Mouse (Mus musculus): Measurements from ENCODE around the gene Doc2g. TPM values are rescaled to one million over a fixed set of nuclear protein-coding genes. Genes with fewer than 3 reads are reported as not detected.
"Not testable (repeated sequence)": the region's sequence is repeated elsewhere in the genome, so short reads cannot be mapped to it uniquely, and the experiment has no call there.

Doc2g gene
- polyA plus RNA-seq (2015; fragmentation: Nextera tagmentation; extraction: Ambion mirVana), result 84.9 and 90.6 TPM in 2 replicates

DNA sequence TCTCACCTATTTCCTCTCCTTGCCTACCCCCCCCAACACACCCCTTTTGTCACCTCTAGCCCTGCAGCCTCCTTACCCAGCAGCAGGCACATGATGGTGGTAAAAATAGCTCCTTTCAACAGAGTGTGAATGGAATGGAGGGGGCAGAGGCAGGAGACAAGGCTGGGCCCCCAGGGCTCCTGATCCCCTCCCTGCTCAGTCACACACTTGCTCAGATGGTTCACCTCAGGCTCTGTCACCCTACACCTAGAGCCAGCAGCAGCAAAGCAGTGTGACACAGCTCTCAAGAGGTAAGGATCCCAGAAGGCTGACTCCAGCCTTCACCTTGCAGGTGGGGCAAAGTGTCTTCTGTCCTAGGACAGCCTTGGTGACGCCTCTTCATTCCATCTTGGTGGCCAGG, at the start of gene Doc2g:
Doc2g (plus strand) TSS at position 202 of the 400 bp plus-strand sequence.
- Histone ChIP-seq H3K27ac (ENCODE audit: low read length) (peak within 1 kb of the TSS; percentile 99), H3K4me2 (ENCODE audit: low read depth, low read length) (peak within 1 kb of the TSS; percentile 65), H3K9ac (ENCODE audit: low read length) (peak within 1 kb of the TSS; percentile 78), H3K4me3 (ENCODE audit: low read length) (peak within 1 kb of the TSS; percentile 40), H3K9me3 (replicated peaks; ENCODE audit: control insufficient read depth, low read length) (no peaks in the 10 kb centered on the region), H3K36me3 (ENCODE audit: control insufficient read depth, insufficient read depth) (peaks cover 20% of the 10 kb centered on the region), H3K27me3 (ENCODE audit: control insufficient read depth, insufficient read depth, low read length) (no peaks in the 10 kb centered on the region), H3K4me1 (ENCODE audit: control insufficient read depth, insufficient read depth, low read length) (peaks cover 51% of the 10 kb centered on the region)
- peak; percentile 45 for ATAC-seq (replicated peaks; ENCODE audit: extremely low read depth, insufficient read depth, low FRiP score)
- WGBS, result 53% methylated on average over 1 of the region's 1 CpGs

- no peak for ATAC-seq (replicated peaks; ENCODE audit: extremely low read depth, insufficient read depth, low FRiP score)
- no peak overlapping the region for H3K9ac ChIP-seq (ENCODE audit: low read length)
- H3K27me3 ChIP-seq (ENCODE audit: control insufficient read depth, insufficient read depth, low read length), result no peaks in the 10 kb centered on the region
- no peak overlapping the region for H3K4me3 ChIP-seq (ENCODE audit: low read length)
- no peaks in the 10 kb centered on the region for H3K36me3 ChIP-seq (ENCODE audit: control insufficient read depth, insufficient read depth)
- H3K4me1 ChIP-seq (ENCODE audit: control insufficient read depth, insufficient read depth, low read length), result 0 out of 2 replicates have a peak, but pooled peaks cover 3% of the 10 kb centered on the region
- H3K27ac ChIP-seq (ENCODE audit: low read length), result no peak overlapping the region
- H3K4me2 ChIP-seq (ENCODE audit: low read depth, low read length), result no peak overlapping the region
- no peaks in the 10 kb centered on the region for H3K9me3 ChIP-seq (replicated peaks; ENCODE audit: control insufficient read depth, low read length)
- WGBS, result 81% methylated on average over 3 of the region's 3 CpGs
Measured at GRCm38 (mm10) chr19:3955033-3955432, 48.1 kb upstream of the Doc2g start.

- no peaks in the 10 kb centered on the region for H3K27me3 ChIP-seq (ENCODE audit: control insufficient read depth, insufficient read depth, low read length)
- no peaks in the 10 kb centered on the region for H3K36me3 ChIP-seq (ENCODE audit: control insufficient read depth, insufficient read depth)
- no peak for ATAC-seq (replicated peaks; ENCODE audit: extremely low read depth, insufficient read depth, low FRiP score)
- H3K9me3 ChIP-seq (replicated peaks; ENCODE audit: control insufficient read depth, low read length), result no peaks in the 10 kb centered on the region
- no peak overlapping the region for H3K4me2 ChIP-seq (ENCODE audit: low read depth, low read length)
- 23% methylated on average over 4 of the region's 4 CpGs for WGBS
- 0 out of 2 replicates have a peak, but pooled peaks cover 3% of the 10 kb centered on the region for H3K4me1 ChIP-seq (ENCODE audit: control insufficient read depth, insufficient read depth, low read length)
- no peak overlapping the region for H3K4me3 ChIP-seq (ENCODE audit: low read length)
- no peak overlapping the region for H3K27ac ChIP-seq (ENCODE audit: low read length)
- no peak overlapping the region for H3K9ac ChIP-seq (ENCODE audit: low read length)
Measured at GRCm38 (mm10) chr19:3955804-3956203, 47.3 kb upstream of the Doc2g start.

DNA sequence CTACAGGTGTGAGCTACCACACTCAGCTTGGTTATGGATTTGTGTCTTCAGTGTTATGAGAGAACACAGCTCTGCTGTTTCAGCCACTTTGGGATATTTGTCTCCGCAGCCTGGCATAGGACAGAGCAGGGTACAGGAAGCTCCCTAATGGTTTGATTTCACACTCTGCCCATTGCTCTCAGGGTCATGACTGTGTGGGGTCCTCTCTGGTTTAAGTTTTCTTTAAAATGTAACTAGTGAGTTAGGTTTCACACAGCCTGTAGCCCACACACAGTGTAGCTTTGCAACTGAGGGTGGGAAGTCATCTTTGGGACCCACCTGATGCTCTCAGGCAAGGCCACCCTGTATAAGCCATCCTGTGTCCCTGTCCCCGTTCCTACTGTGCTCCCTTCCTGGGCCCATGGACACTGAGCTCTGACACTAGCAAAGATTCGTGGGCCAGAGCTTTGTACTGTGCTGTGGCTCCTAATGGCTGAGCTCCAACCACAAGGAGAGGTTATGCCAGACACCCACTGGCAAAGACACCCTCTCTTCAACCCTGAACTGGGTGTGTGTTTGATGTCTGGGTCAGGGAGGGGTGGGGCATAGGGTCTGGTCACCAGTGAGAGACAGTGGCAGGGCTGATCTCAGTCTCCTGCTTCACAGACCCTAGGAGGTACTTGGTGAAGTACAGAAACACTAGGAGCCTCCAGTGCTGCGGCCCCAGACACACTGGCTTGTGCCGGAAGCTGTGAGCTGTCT, 45.6 kb upstream of the Doc2g start:
- 77% methylated on average over 5 of the region's 5 CpGs for WGBS
- H3K36me3 ChIP-seq (ENCODE audit: control insufficient read depth, insufficient read depth); H3K9me3 ChIP-seq (replicated peaks; ENCODE audit: control insufficient read depth, low read length); H3K27ac ChIP-seq (ENCODE audit: low read length); H3K4me1 ChIP-seq (ENCODE audit: control insufficient read depth, insufficient read depth, low read length); H3K4me2 ChIP-seq (ENCODE audit: low read depth, low read length); H3K27me3 ChIP-seq (ENCODE audit: control insufficient read depth, insufficient read depth, low read length); H3K9ac ChIP-seq (ENCODE audit: low read length); ATAC-seq (replicated peaks; ENCODE audit: extremely low read depth, insufficient read depth, low FRiP score); H3K4me3 ChIP-seq (ENCODE audit: low read length): not testable (repeated sequence)

- ATAC-seq (replicated peaks; ENCODE audit: extremely low read depth, insufficient read depth, low FRiP score), result no peak; the same call in 1 of the 2 replicates
- no peak within 1 kb of the TSS for H3K4me2 ChIP-seq (ENCODE audit: low read depth, low read length)
- H3K27ac ChIP-seq (ENCODE audit: low read length), result no peak within 1 kb of the TSS
- no peak within 1 kb of the TSS for H3K9ac ChIP-seq (ENCODE audit: low read length)
- no peak within 1 kb of the TSS for H3K4me3 ChIP-seq (ENCODE audit: low read length)
- 0 out of 2 replicates have a peak, but pooled peaks cover 3% of the 10 kb centered on the region for H3K4me1 ChIP-seq (ENCODE audit: control insufficient read depth, insufficient read depth, low read length)
- no peaks in the 10 kb centered on the region for H3K27me3 ChIP-seq (ENCODE audit: control insufficient read depth, insufficient read depth, low read length)
- H3K36me3 ChIP-seq (ENCODE audit: control insufficient read depth, insufficient read depth), result no peaks in the 10 kb centered on the region
- no peaks in the 10 kb centered on the region for H3K9me3 ChIP-seq (replicated peaks; ENCODE audit: control insufficient read depth, low read length)
- WGBS, result 36% methylated on average over 4 of the region's 4 CpGs
Measured at GRCm38 (mm10) chr19:3958470-3958869, 44.6 kb upstream of the Doc2g start, which contains the start of gene Aldh3b3. Gene Aldh3b3 (plus strand): TSS chr19:3958645.

DNA sequence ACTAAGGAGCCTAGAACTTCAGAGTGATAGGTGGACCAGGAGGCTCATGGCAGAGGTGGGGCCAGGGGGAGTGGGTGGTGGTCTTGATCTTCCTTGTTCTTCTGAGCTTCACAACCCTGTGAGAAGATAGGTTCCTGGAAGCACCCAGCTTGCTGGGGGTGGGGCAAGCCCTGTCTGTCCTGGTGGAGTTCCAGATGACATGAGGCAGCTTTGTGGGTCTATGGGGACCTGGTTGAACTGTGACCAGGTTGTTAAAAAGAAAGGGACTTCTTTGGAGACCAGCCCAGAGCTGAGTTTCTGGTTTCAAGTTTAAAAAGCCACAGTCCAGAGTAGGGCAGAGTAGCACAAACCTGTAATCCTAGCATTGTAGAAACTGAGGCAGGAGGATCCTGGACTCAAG, 44.1 kb upstream of the Doc2g start:
- no peak overlapping the region for H3K27ac ChIP-seq (ENCODE audit: low read length)
- H3K36me3 ChIP-seq (ENCODE audit: control insufficient read depth, insufficient read depth), result no peaks in the 10 kb centered on the region
- no peaks in the 10 kb centered on the region for H3K9me3 ChIP-seq (replicated peaks; ENCODE audit: control insufficient read depth, low read length)
- H3K27me3 ChIP-seq (ENCODE audit: control insufficient read depth, insufficient read depth, low read length), result no peaks in the 10 kb centered on the region
- no peak for ATAC-seq (replicated peaks; ENCODE audit: extremely low read depth, insufficient read depth, low FRiP score)
- 0 out of 2 replicates have a peak, but pooled peaks cover 3% of the 10 kb centered on the region for H3K4me1 ChIP-seq (ENCODE audit: control insufficient read depth, insufficient read depth, low read length)
- no peak overlapping the region for H3K9ac ChIP-seq (ENCODE audit: low read length)
- H3K4me2 ChIP-seq (ENCODE audit: low read depth, low read length), result no peak overlapping the region
- H3K4me3 ChIP-seq (ENCODE audit: low read length), result no peak overlapping the region

DNA sequence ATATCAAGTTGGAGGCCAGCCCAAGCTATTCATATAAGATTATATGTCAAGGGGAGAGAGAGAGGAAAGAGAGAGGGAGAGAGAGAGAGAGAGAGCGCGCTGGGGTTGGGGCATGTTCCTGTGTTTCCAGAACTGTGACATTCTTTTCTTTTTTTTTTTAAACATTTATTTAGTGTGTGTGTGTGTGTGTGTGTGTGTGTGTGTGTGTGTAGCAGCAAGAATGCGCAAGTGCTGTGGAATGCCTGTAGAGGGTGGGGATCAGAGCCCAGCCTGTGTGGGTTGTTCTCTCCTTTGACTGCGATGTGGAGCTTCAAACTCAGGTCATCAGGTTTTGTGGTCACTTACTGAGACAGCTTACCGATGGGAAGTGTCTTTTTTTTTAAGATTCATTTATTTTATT, 42.9 kb upstream of the Doc2g start:
- Histone ChIP-seq H3K4me3 (ENCODE audit: low read length) (no peak overlapping the region), H3K4me2 (ENCODE audit: low read depth, low read length) (no peak overlapping the region), H3K36me3 (ENCODE audit: control insufficient read depth, insufficient read depth) (no peaks in the 10 kb centered on the region), H3K9ac (ENCODE audit: low read length) (no peak overlapping the region), H3K27ac (ENCODE audit: low read length) (no peak overlapping the region), H3K9me3 (replicated peaks; ENCODE audit: control insufficient read depth, low read length) (no peaks in the 10 kb centered on the region), H3K4me1 (ENCODE audit: control insufficient read depth, insufficient read depth, low read length) (0 out of 2 replicates have a peak, but pooled peaks cover 3% of the 10 kb centered on the region), H3K27me3 (ENCODE audit: control insufficient read depth, insufficient read depth, low read length) (no peaks in the 10 kb centered on the region)
- ATAC-seq (replicated peaks; ENCODE audit: extremely low read depth, insufficient read depth, low FRiP score), result no peak
- 83% methylated on average over 5 of the region's 5 CpGs for WGBS

DNA sequence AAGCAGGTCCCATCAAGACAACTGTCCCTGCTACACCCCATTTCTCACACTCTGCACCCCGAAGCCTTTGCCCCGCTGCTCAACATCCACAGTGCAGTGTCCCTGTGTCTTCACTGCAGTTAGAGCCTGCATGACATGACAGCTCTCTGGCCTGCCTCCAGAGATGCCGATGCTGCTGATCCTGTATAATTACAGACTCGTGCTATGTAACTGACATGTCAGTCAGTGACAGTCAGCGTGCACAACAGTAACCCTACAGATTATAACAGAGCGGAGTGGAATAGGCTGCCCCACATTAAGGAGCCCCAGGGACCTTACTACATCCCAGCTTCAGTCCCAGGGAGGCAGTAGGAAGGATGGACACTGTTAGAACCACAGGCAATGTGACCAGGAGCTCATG, 41.3 kb upstream of the Doc2g start:
- H3K4me3 ChIP-seq (ENCODE audit: low read length); H3K27me3 ChIP-seq (ENCODE audit: control insufficient read depth, insufficient read depth, low read length); H3K9ac ChIP-seq (ENCODE audit: low read length); H3K4me2 ChIP-seq (ENCODE audit: low read depth, low read length); H3K9me3 ChIP-seq (replicated peaks; ENCODE audit: control insufficient read depth, low read length); H3K36me3 ChIP-seq (ENCODE audit: control insufficient read depth, insufficient read depth); ATAC-seq (replicated peaks; ENCODE audit: extremely low read depth, insufficient read depth, low FRiP score); H3K27ac ChIP-seq (ENCODE audit: low read length); H3K4me1 ChIP-seq (ENCODE audit: control insufficient read depth, insufficient read depth, low read length): not testable (repeated sequence)
- 67% methylated on average over 6 of the region's 6 CpGs for WGBS

- Histone ChIP-seq H3K9me3 (replicated peaks; ENCODE audit: control insufficient read depth, low read length) (no peaks in the 10 kb centered on the region), H3K4me2 (ENCODE audit: low read depth, low read length) (no peak overlapping the region), H3K4me1 (ENCODE audit: control insufficient read depth, insufficient read depth, low read length) (0 out of 2 replicates have a peak, but pooled peaks cover 6% of the 10 kb centered on the region), H3K4me3 (ENCODE audit: low read length) (no peak overlapping the region), H3K36me3 (ENCODE audit: control insufficient read depth, insufficient read depth) (no peaks in the 10 kb centered on the region), H3K27ac (ENCODE audit: low read length) (no peak overlapping the region), H3K27me3 (ENCODE audit: control insufficient read depth, insufficient read depth, low read length) (no peaks in the 10 kb centered on the region), H3K9ac (ENCODE audit: low read length) (no peak overlapping the region)
- 19% methylated on average over 2 of the region's 2 CpGs for WGBS
- no peak for ATAC-seq (replicated peaks; ENCODE audit: extremely low read depth, insufficient read depth, low FRiP score)
Measured at GRCm38 (mm10) chr19:3962469-3962868, 40.6 kb upstream of the Doc2g start.
